Mouse (Mus musculus): ENCODE results near the gene Psmb4. TPM values are rescaled to one million over a fixed set of nuclear protein-coding genes. Genes with fewer than 3 reads are reported as not detected.
"Not testable (repeated sequence)": the region's sequence is repeated elsewhere in the genome, so short reads cannot be mapped to it uniquely, and the experiment has no call there.

Psmb4 gene
- total RNA-seq, 1 experiment from 2014 or later: 111 TPM

DNA sequence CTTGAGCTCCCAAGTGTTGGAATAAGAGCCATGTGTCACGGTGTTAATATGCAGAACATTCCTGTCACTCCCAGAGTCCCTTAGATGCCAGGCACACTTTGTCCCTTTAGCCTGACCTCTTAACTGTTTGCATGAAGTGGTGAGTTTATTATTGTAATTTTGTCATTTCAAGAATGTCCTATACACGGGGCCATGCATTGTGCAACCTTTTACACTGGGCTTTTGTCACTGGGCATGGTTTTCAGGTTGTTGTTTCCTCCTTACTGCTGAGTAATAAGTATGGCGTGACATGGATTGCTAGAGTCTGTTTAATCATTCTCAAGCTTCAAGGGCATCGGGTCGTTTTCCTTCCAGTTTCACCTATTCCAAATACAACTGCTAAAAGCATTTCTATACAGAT, 27.0 kb upstream of the Psmb4 start:
- no peak for ATAC-seq (ENCODE audit: extremely low read depth, insufficient number of reproducible peaks, low FRiP score, poor library complexity, severe bottlenecking)

- no peak for ATAC-seq (ENCODE audit: extremely low read depth, insufficient number of reproducible peaks, low FRiP score, poor library complexity, severe bottlenecking)
These were observed 24.4 kb upstream of the Psmb4 start for GRCm38 (mm10) chr3:94911050-94911693.

- ATAC-seq (ENCODE audit: extremely low read depth, insufficient number of reproducible peaks, low FRiP score, poor library complexity, severe bottlenecking): no peak
These were observed 19.7 kb upstream of the Psmb4 start for GRCm38 (mm10) chr3:94906482-94906881.

DNA sequence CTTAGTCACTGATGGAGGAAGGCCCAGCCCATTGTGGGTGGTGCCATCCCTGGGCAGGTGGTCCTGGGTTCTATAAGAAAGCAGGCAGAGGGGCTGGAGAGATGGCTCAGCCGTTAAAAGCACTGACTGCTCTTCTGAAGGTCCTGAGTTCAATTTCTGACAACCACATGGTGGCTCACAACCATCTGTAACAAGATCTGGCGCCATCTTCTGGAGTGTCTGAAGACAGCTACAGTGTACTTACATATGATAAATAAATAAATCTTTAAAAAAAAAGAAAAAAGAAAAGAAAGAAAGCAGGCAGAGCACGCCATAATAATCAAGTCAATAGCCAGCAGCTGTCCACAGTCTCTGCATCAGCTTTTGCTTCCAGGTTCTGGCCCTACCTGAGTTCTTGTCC, 18.0 kb upstream of the Psmb4 start:
- not testable (repeated sequence) for ATAC-seq (ENCODE audit: extremely low read depth, insufficient number of reproducible peaks, low FRiP score, poor library complexity, severe bottlenecking)

DNA sequence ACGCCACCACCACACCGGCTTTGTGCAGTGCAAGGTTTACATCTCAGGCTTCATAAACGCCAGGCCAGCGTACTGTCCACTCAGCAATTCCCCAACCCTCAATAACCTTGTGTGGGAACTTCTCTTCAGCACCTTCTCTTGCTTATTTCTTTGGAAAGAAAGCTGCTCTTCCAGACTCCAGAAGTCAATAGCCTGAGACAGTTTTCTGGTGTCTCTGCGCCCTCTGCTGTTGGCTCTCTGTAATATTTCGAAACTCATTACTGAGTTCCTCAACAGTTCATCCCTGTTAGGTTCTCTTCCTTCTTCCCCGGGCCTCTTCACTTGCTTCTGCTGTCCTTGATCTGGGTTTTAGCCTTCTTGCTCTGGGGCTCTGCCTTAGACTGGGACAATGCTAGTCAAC, 16.0 kb upstream of the Psmb4 start:
- no peak for ATAC-seq (ENCODE audit: extremely low read depth, insufficient number of reproducible peaks, low FRiP score, poor library complexity, severe bottlenecking)

GRCm38 (mm10) chr3:94894076-94894475, 7.3 kb upstream of the Psmb4 start:
- ATAC-seq (ENCODE audit: extremely low read depth, insufficient number of reproducible peaks, low FRiP score, poor library complexity, severe bottlenecking): no peak

- ATAC-seq (ENCODE audit: extremely low read depth, insufficient number of reproducible peaks, low FRiP score, poor library complexity, severe bottlenecking): no peak
These were observed 1.8 kb upstream of the Psmb4 start for GRCm38 (mm10) chr3:94888595-94888994.

GRCm38 (mm10) chr3:94882579-94882978, 4.2 kb downstream of the Psmb4 start:
- ATAC-seq (ENCODE audit: extremely low read depth, insufficient number of reproducible peaks, low FRiP score, poor library complexity, severe bottlenecking): no peak

DNA sequence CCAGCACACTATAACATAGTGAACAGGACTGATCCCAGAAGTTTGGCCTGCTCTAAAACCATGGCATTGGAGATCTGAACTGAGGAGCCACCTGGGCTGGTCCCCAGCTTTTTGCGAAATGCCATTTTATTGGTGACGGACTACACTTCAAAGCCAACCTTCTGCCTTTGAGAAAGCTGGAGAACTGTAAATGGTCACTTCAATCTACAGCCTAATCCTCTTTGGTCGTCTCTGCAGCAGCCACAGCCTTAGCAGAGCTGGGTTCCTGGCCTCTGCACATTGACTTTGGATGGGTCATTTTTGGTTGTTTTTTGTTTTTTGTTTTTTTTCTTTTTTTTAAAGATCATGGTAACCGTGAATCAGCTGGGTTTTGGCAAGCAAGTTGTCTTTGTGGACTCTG, 4.9 kb downstream of the Psmb4 start:
- ATAC-seq (ENCODE audit: extremely low read depth, insufficient number of reproducible peaks, low FRiP score, poor library complexity, severe bottlenecking): no peak

GRCm38 (mm10) chr3:94878618-94879017, 8.1 kb downstream of the Psmb4 start:
- ATAC-seq (ENCODE audit: extremely low read depth, insufficient number of reproducible peaks, low FRiP score, poor library complexity, severe bottlenecking): no peak

GRCm38 (mm10) chr3:94869011-94869410, 17.8 kb downstream of the Psmb4 start:
- no peak for ATAC-seq (ENCODE audit: extremely low read depth, insufficient number of reproducible peaks, low FRiP score, poor library complexity, severe bottlenecking)

GRCm38 (mm10) chr3:94859471-94859870, 27.3 kb downstream of the Psmb4 start:
- no peak for ATAC-seq (ENCODE audit: extremely low read depth, insufficient number of reproducible peaks, low FRiP score, poor library complexity, severe bottlenecking)

- ATAC-seq (ENCODE audit: extremely low read depth, insufficient number of reproducible peaks, low FRiP score, poor library complexity, severe bottlenecking): no peak
These were observed 34.5 kb downstream of the Psmb4 start for GRCm38 (mm10) chr3:94852215-94852614.

DNA sequence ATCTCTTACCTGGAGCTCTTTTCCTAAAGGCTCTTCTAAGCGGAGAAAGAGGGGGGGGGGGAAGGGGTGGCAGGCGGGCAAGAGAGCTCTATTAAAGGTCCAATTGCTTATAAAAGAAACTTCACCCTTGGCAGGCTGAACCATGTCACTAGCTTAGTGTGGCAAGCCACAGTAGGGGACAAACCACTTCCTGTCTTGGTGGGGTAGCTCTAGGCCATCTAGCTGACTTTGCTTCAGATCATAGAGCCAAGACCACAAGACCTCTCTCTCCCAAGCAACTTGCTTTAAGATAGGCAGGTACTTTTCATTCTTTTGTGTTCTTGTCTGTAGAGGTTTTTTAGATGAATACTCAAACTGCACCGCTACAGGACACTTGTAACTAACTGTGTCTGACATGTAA, 35.0 kb downstream of the Psmb4 start:
- ATAC-seq (ENCODE audit: extremely low read depth, insufficient number of reproducible peaks, low FRiP score, poor library complexity, severe bottlenecking): peak; percentile 66; the same call in 1 of the 2 replicates

- peak; percentile 72 for ATAC-seq (ENCODE audit: extremely low read depth, insufficient number of reproducible peaks, low FRiP score, poor library complexity, severe bottlenecking)
These were observed 37.4 kb downstream of the Psmb4 start for GRCm38 (mm10) chr3:94849338-94849737.

GRCm38 (mm10) chr3:94847382-94847781, 39.4 kb downstream of the Psmb4 start:
- no peak for ATAC-seq (ENCODE audit: extremely low read depth, insufficient number of reproducible peaks, low FRiP score, poor library complexity, severe bottlenecking)

GRCm38 (mm10) chr3:94839101-94839500, 47.7 kb downstream of the Psmb4 start:
- no peak for ATAC-seq (ENCODE audit: extremely low read depth, insufficient number of reproducible peaks, low FRiP score, poor library complexity, severe bottlenecking)

- ATAC-seq (ENCODE audit: extremely low read depth, insufficient number of reproducible peaks, low FRiP score, poor library complexity, severe bottlenecking): no peak
These were observed 48.1 kb downstream of the Psmb4 start for GRCm38 (mm10) chr3:94838631-94839030.

- ATAC-seq (ENCODE audit: extremely low read depth, insufficient number of reproducible peaks, low FRiP score, poor library complexity, severe bottlenecking): peak; percentile 32; the same call in 1 of the 2 replicates
These were observed 48.7 kb downstream of the Psmb4 start for GRCm38 (mm10) chr3:94837959-94838496.

DNA sequence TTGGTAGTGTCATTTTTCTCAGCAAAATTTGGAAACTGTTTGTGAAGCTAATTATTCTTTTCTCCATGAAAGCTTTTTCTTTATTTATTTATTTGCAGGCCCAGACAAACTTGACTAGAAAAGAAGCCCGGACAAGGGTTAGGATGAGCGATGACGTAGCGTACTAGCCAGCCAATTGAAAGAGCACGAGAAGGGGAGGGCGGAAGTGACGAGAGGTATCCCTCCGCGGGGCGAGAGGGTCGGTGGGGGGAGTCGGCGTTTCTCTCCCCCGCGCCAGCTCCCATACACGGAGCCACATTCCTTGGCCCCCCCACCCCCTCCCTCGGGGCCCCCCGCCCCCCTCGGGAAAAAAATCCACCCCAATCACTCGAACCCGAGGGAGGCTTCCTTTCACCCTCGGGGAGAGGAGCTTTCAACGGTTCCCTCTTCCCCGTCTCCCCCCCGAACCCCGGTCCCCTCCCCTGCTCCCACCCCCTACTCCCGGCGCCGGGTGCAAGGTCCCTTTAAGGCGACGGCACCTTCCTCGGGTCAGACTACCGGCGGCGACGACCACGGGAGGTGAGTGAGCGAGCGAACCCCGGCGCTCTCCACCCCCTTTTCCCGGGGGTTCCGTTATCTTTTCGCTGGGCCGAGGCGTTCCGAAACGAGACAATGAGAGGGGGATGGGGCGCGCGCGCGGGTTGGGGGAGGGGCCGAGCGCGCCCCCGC, 49.4 kb downstream of the Psmb4 start, which contains the start of gene Pogz:
Gene Pogz (plus strand): TSS at position 385 of the 708 bp plus-strand sequence.
- ATAC-seq (ENCODE audit: extremely low read depth, insufficient number of reproducible peaks, low FRiP score, poor library complexity, severe bottlenecking): peak; percentile 95
